Comparison of ENCODE assay signal across 9 mouse cellular contexts in the genomic region with DNA sequence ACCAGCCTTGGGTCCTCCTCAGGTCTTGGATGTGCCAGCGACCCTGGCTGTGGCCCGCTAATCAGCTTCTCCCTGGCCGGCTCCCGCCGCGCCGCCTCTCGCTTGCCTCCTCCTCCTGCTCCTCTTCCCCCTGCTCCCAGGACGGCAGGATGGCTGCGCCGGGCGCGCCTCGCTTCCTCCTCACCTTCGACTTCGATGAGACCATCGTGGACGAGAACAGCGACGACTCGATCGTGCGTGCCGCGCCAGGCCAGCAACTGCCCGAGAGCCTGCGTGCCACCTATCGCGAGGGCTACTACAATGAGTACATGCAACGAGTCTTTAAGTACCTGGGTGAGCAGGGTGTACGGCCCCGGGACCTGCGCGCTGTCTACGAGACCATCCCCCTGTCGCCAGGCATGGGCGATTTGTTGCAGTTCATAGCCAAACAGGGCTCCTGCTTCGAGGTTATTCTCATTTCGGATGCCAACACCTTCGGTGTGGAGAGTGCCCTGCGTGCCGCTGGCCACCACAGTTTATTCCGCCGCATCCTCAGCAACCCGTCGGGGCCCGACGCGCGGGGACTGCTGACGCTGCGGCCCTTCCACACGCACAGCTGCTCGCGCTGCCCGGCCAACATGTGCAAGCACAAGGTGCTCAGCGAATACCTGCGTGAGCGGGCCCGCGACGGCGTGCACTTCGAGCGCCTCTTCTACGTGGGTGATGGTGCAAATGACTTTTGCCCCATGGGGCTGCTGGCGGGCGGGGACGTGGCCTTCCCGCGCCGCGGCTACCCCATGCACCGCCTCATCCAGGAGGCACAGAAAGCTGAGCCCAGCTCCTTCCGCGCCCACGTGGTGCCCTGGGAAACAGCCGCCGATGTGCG. TPM values are rescaled to one million over a fixed set of nuclear protein-coding genes. Genes with fewer than 3 reads are reported as not detected.
DNase-seq lines count a peak whose midpoint lies in the region; ATAC-seq and TF ChIP-seq lines count a peak whose summit lies in the region.
"Had no signal": no experiment of that assay in that cellular context is flagged by ENCODE, and none has a peak within 500 bp of the region (broad histone marks: within the 10 kb centered on the region; RNA-seq: fewer than 3 reads in every experiment).

No protein-coding gene starts in this region.

- TF ChIP-seq CTCF in bone marrow, adult 2 months (IDR thresholded peaks at IDR 0.05; ENCODE audit: control insufficient read depth, insufficient read depth, low read length): no peak
- no peak; the same call in 1 of the 2 replicates for TF ChIP-seq CTCF in thymus, adult 2 months (IDR thresholded peaks at IDR 0.05; ENCODE audit: borderline replicate concordance, control insufficient read depth, extremely low read depth, insufficient read depth, low read length, poor library complexity)

- H3K27ac ChIP-seq in heart, embryonic 11.5 days (ENCODE audit: low read depth, low read length): no peak overlapping the region
- H3K27ac ChIP-seq in bone marrow, adult 2 months (ENCODE audit: control insufficient read depth, insufficient read depth, low read depth, low read length, poor library complexity): peak overlapping the region; percentile 17; the same call in 1 of the 2 replicates
- no peak overlapping the region for H3K27ac ChIP-seq in hindbrain, embryonic 11.5 days (ENCODE audit: low read depth, low read length)
- no peak overlapping the region for H3K27ac ChIP-seq in thymus, adult 2 months (ENCODE audit: control insufficient read depth, insufficient read depth, low read length)

- H3K36me3 ChIP-seq in heart, embryonic 11.5 days (ENCODE audit: control insufficient read depth, insufficient read depth, low read length): no peaks in the 10 kb centered on the region; the same call in 1 of the 2 replicates
- no peaks in the 10 kb centered on the region for H3K36me3 ChIP-seq in hindbrain, embryonic 11.5 days (ENCODE audit: control insufficient read depth, insufficient read depth, low read length)
- H3K36me3 ChIP-seq in thymus, adult 2 months (ENCODE audit: control insufficient read depth, insufficient read depth, low read length): peaks cover 24% of the 10 kb centered on the region

- H3K27me3 ChIP-seq in heart, embryonic 11.5 days (ENCODE audit: control insufficient read depth, insufficient read depth, low read length): peaks cover 65% of the 10 kb centered on the region
- peaks cover 77% of the 10 kb centered on the region for H3K27me3 ChIP-seq in hindbrain, embryonic 11.5 days (ENCODE audit: control insufficient read depth, insufficient read depth, low read length)
- no peaks in the 10 kb centered on the region for H3K27me3 ChIP-seq in thymus, adult 2 months (ENCODE audit: control insufficient read depth, insufficient read depth, low read length)

- H3K4me2 ChIP-seq in heart, embryonic 11.5 days: peak overlapping the region; percentile 56
- H3K4me2 ChIP-seq in hindbrain, embryonic 11.5 days (replicated peaks; ENCODE audit: low read depth, low read length): peak overlapping the region; percentile 8

- no peaks in the 10 kb centered on the region for H3K9me3 ChIP-seq in heart, embryonic 11.5 days (replicated peaks; ENCODE audit: control insufficient read depth, low read length)
- H3K9me3 ChIP-seq in hindbrain, embryonic 11.5 days (ENCODE audit: control insufficient read depth, low read length): no peaks in the 10 kb centered on the region

- H3K9ac ChIP-seq in heart, embryonic 11.5 days (ENCODE audit: low read depth, low read length): peak overlapping the region; percentile 30; the same call in 1 of the 2 replicates
- no peak overlapping the region for H3K9ac ChIP-seq in hindbrain, embryonic 11.5 days (ENCODE audit: low read depth, low read length)

- ATAC-seq in heart, embryonic 11.5 days (replicated peaks; ENCODE audit: insufficient number of reproducible peaks, low FRiP score, low TSS enrichment): no peak
- no peak for ATAC-seq in hindbrain, embryonic 11.5 days (ENCODE audit: low FRiP score)
- no peak for ATAC-seq in megakaryocyte-erythroid progenitor cell, adult 5-6 weeks (replicated peaks; ENCODE audit: low FRiP score, low TSS enrichment, poor library complexity, severe bottlenecking)
- ATAC-seq: Patski had no signal

- 5% methylated on average over 79 of the region's 80 CpGs for WGBS in heart, embryonic 11.5 days (ENCODE audit: insufficient replicate concordance)
- 6% methylated on average over 80 of the region's 80 CpGs for WGBS in bone marrow, adult 2 months
- WGBS in hindbrain, embryonic 11.5 days: 3% methylated on average over 80 of the region's 80 CpGs
- 5% methylated on average over 80 of the region's 80 CpGs for WGBS in thymus, adult 2 months

- TF ChIP-seq POLR2A in bone marrow, adult 2 months (IDR thresholded peaks at IDR 0.05; ENCODE audit: borderline replicate concordance, control insufficient read depth, low read depth, low read length): peak; percentile 35; the same call in 1 of the 2 replicates
- TF ChIP-seq POLR2A in thymus, adult 2 months (IDR thresholded peaks at IDR 0.05; ENCODE audit: control insufficient read depth, extremely low read depth, insufficient read depth, low read length, poor library complexity): 0 out of 2 replicates have a peak, but pooled peaks have one; percentile 12

- peak overlapping the region; percentile 41 for H3K4me3 ChIP-seq in heart, embryonic 11.5 days (ENCODE audit: low read depth, low read length)
- H3K4me3 ChIP-seq in bone marrow, adult 2 months (replicated peaks; ENCODE audit: control insufficient read depth, low read depth, low read length): peak overlapping the region; percentile 21
- H3K4me3 ChIP-seq in hindbrain, embryonic 11.5 days (ENCODE audit: low read depth, low read length): peak overlapping the region; percentile 23
- H3K4me3 ChIP-seq in thymus, adult 2 months (ENCODE audit: control insufficient read depth, insufficient read depth, low read length): peak overlapping the region; percentile 48

- H3K4me1 ChIP-seq in heart, embryonic 11.5 days (ENCODE audit: control insufficient read depth, insufficient read depth, low read length): peaks cover 46% of the 10 kb centered on the region
- H3K4me1 ChIP-seq in bone marrow, adult 2 months (ENCODE audit: control insufficient read depth, insufficient read depth, low read length): peaks cover 6% of the 10 kb centered on the region
- H3K4me1 ChIP-seq in hindbrain, embryonic 11.5 days (replicated peaks; ENCODE audit: control insufficient read depth, insufficient read depth, low read length): peaks cover 6% of the 10 kb centered on the region; the same call in 1 of the 2 replicates
- H3K4me1 ChIP-seq in thymus, adult 2 months (replicated peaks; ENCODE audit: control insufficient read depth, insufficient read depth, low read length): peaks cover 68% of the 10 kb centered on the region

- DNase-seq in heart, adult 8-10 months (ENCODE audit: low spot score): no peak
- DNase-seq in hindbrain, embryonic 11.5 days (ENCODE audit: low spot score): peak; percentile 56
- peak; percentile 46 to 50 for DNase-seq in lung, postnatal 4 days
- DNase-seq in thymus, adult 2 months: peak; percentile 70
- DNase-seq in urinary bladder, adult 2 months (ENCODE audit: low spot score): no peak

RNA-seq across cellular contexts. Expression of a gene that starts 6.3 kb away (rescaled TPM):
- polyA plus RNA-seq in heart, embryonic 11.5 days (2014; fragmentation: Nextera tagmentation; extraction: Ambion mirVana): 1.1 TPM in 1 of 2 replicates, not detected in the other
- 100 to 1,000 TPM; 171 to 185 (median 175) TPM for total RNA-seq in heart, adult 8-10 months (2022)
- polyA plus RNA-seq in bone marrow, adult 2 months (2011; ENCODE audit: insufficient read depth, insufficient read length, low replicate concordance, missing spikeins): 18.9 and 23.4 TPM in 2 replicates
- not detected in 2 replicates for polyA plus RNA-seq in hindbrain, embryonic 11.5 days (2014; fragmentation: Nextera tagmentation; extraction: Ambion mirVana)
- polyA plus RNA-seq in thymus, adult 2 months (2012; rRNA removed): 24.9 and 42.7 TPM in 2 replicates
- 5.6 and 7.5 TPM in 2 replicates for total RNA-seq in megakaryocyte-erythroid progenitor cell, adult 5-6 weeks (2014; fragmentation: Nextera tagmentation)
- total RNA-seq in megakaryocyte-erythroid progenitor cell, adult 5-6 weeks (2017): 0.56 and 3.2 TPM in 2 replicates
- polyA plus RNA-seq in urinary bladder, adult 2 months (2012; rRNA removed): 33.2 and 40.8 TPM in 2 replicates

RNA-seq across cellular contexts. Expression of a gene that starts 6.4 kb away (rescaled TPM):
- 43.1 and 44.6 TPM in 2 replicates for polyA plus RNA-seq in heart, embryonic 11.5 days (2014; fragmentation: Nextera tagmentation; extraction: Ambion mirVana)
- total RNA-seq in heart, adult 8-10 months (2022): 10 to 100 TPM; 11.6 to 19.0 (median 15.7) TPM
- 38.7 and 94.0 TPM in 2 replicates for polyA plus RNA-seq in bone marrow, adult 2 months (2011; ENCODE audit: insufficient read depth, insufficient read length, low replicate concordance, missing spikeins)
- polyA plus RNA-seq in hindbrain, embryonic 11.5 days (2014; fragmentation: Nextera tagmentation; extraction: Ambion mirVana): 7.1 and 7.6 TPM in 2 replicates
- polyA plus RNA-seq in thymus, adult 2 months (2012; rRNA removed): 28.6 and 32.5 TPM in 2 replicates
- 4.4 and 5.0 TPM in 2 replicates for total RNA-seq in megakaryocyte-erythroid progenitor cell, adult 5-6 weeks (2014; fragmentation: Nextera tagmentation)
- total RNA-seq in megakaryocyte-erythroid progenitor cell, adult 5-6 weeks (2017): 4.0 and 4.6 TPM in 2 replicates
- 21.0 and 24.5 TPM in 2 replicates for polyA plus RNA-seq in urinary bladder, adult 2 months (2012; rRNA removed)
- polyA plus RNA-seq: Patski had no signal

RNA-seq across cellular contexts. Expression of a gene that starts 11.6 kb away (rescaled TPM):
- polyA plus RNA-seq in heart, embryonic 11.5 days (2014; fragmentation: Nextera tagmentation; extraction: Ambion mirVana): 11.5 and 21.1 TPM in 2 replicates
- total RNA-seq in heart, adult 8-10 months (2022): 10 to 100 TPM in 1 of 4 experiments, 1 to 10 TPM in 3; 7.3 to 10.8 (median 8.8) TPM
- 18.6 and 39.0 TPM in 2 replicates for polyA plus RNA-seq in bone marrow, adult 2 months (2011; ENCODE audit: insufficient read depth, insufficient read length, low replicate concordance, missing spikeins)
- polyA plus RNA-seq in hindbrain, embryonic 11.5 days (2014; fragmentation: Nextera tagmentation; extraction: Ambion mirVana): 2.4 and 2.6 TPM in 2 replicates
- polyA plus RNA-seq in thymus, adult 2 months (2012; rRNA removed): 606 and 690 TPM in 2 replicates
- 5.9 and 8.9 TPM in 2 replicates for total RNA-seq in megakaryocyte-erythroid progenitor cell, adult 5-6 weeks (2014; fragmentation: Nextera tagmentation)
- 3.4 and 5.7 TPM in 2 replicates for total RNA-seq in megakaryocyte-erythroid progenitor cell, adult 5-6 weeks (2017)
- 8.1 and 10.1 TPM in 2 replicates for polyA plus RNA-seq in urinary bladder, adult 2 months (2012; rRNA removed)
- polyA plus RNA-seq: Patski had no signal

Comparison
In these comparisons a context has a peak if more than half of its experiments do, and no peak if none do; other contexts are left out.
1. DNase-seq: peak in hindbrain, embryonic 11.5 days (single experiment), lung, postnatal 4 days (2 of 2) and thymus, adult 2 months (single experiment); none in heart, adult 8-10 months (single experiment) and urinary bladder, adult 2 months (single experiment).
2. RNA of a gene that starts 11.6 kb away (polyA plus RNA-seq): 606 to 690 TPM in thymus, adult 2 months; 18.6 to 39.0 TPM in bone marrow, adult 2 months, 11.5 to 21.1 TPM in heart, embryonic 11.5 days, 8.1 to 10.1 TPM in urinary bladder, adult 2 months and 2.4 to 2.6 TPM in hindbrain, embryonic 11.5 days; every median in the first group is over 10 times any median in the second.
3. Peak in every context shown above with its lines, with median percentiles within 50 percentile points of each other: H3K4me3 ChIP-seq.